8 mouse cellular contexts compared by ENCODE assay signal in genomic region chr4:120814171-120814570, GRCm38 (mm10). TPM values are rescaled to one million over a fixed set of nuclear protein-coding genes. Genes with fewer than 3 reads are reported as not detected.
DNase-seq lines count a peak whose midpoint lies in the region; ATAC-seq lines count a peak whose summit lies in the region.

No protein-coding gene starts in this region.

- peak overlapping the region; percentile 90 for H3K27ac ChIP-seq in heart, embryonic 15.5 days
- no peak overlapping the region for H3K27ac ChIP-seq in midbrain, embryonic 12.5 days (replicated peaks)

- H3K4me3 ChIP-seq in heart, embryonic 15.5 days: peak overlapping the region; percentile 60
- H3K4me3 ChIP-seq in midbrain, embryonic 12.5 days: peak overlapping the region; percentile 54

- peak overlapping the region; percentile 60 for H3K4me2 ChIP-seq in heart, embryonic 15.5 days
- H3K4me2 ChIP-seq in midbrain, embryonic 12.5 days (replicated peaks): peak overlapping the region; percentile 70

- peak overlapping the region; percentile 64 for H3K9ac ChIP-seq in heart, embryonic 15.5 days
- H3K9ac ChIP-seq in midbrain, embryonic 12.5 days (replicated peaks): peak overlapping the region; percentile 61

- peak; percentile 35 for DNase-seq in cerebellum, postnatal 25 days
- DNase-seq in cerebellum, adult 18-20 months: no peak
- peak; percentile 12 for DNase-seq in adrenal gland, postnatal 25 days
- peak; percentile 66 to 76 for DNase-seq in kidney, postnatal 25 days
- no peak for DNase-seq in adipocyte (ENCODE audit: low spot score)

- H3K27me3 ChIP-seq in heart, embryonic 15.5 days: no peaks in the 10 kb centered on the region
- H3K27me3 ChIP-seq in midbrain, embryonic 12.5 days: no peaks in the 10 kb centered on the region

- whole genome bisulfite sequencing in heart, embryonic 15.5 days: 10% methylated on average over 4 of the region's 4 CpGs
- 42% methylated on average over 4 of the region's 4 CpGs for WGBS in midbrain, embryonic 12.5 days

- no peaks in the 10 kb centered on the region for H3K9me3 ChIP-seq in heart, embryonic 15.5 days (replicated peaks)
- H3K9me3 ChIP-seq in midbrain, embryonic 12.5 days: no peaks in the 10 kb centered on the region

- no peaks in the 10 kb centered on the region for H3K36me3 ChIP-seq in heart, embryonic 15.5 days
- no peaks in the 10 kb centered on the region for H3K36me3 ChIP-seq in midbrain, embryonic 12.5 days

- peaks cover 45% of the 10 kb centered on the region for H3K4me1 ChIP-seq in heart, embryonic 15.5 days (replicated peaks)
- peaks cover 36% of the 10 kb centered on the region for H3K4me1 ChIP-seq in midbrain, embryonic 12.5 days

- ATAC-seq in heart, embryonic 15.5 days (replicated peaks; ENCODE audit: insufficient number of reproducible peaks, insufficient read depth, low FRiP score, low read depth): no peak
- no peak for ATAC-seq in midbrain, embryonic 12.5 days (ENCODE audit: low FRiP score, low read depth)
- ATAC-seq in monocyte, adult 5-6 weeks (replicated peaks; ENCODE audit: insufficient number of reproducible peaks, low FRiP score, low TSS enrichment, poor library complexity, severe bottlenecking): no peak

RNA-seq across cellular contexts. Expression of gene Nfyc, which starts 17.2 kb away (rescaled TPM):
- 62.8 and 68.9 TPM in 2 replicates for total RNA-seq in adrenal gland, postnatal 25 days (2021)
- 87.5 and 97.3 TPM in 2 replicates for polyA plus RNA-seq in heart, embryonic 15.5 days (2015; fragmentation: Nextera tagmentation; extraction: Ambion mirVana)
- polyA plus RNA-seq in midbrain, embryonic 12.5 days (2016; fragmentation: Nextera tagmentation; extraction: Ambion mirVana): 100 and 108 TPM in 2 replicates
- 46.7 to 97.0 TPM (median 77.6 TPM) in 3 replicates for total RNA-seq in monocyte, adult 5-6 weeks (2017)

RNA-seq across cellular contexts. Expression of gene Rims3, which starts 40.4 kb away (rescaled TPM):
- 6.4 and 11.1 TPM in 2 replicates for total RNA-seq in adrenal gland, postnatal 25 days (2021)
- polyA plus RNA-seq in heart, embryonic 15.5 days (2015; fragmentation: Nextera tagmentation; extraction: Ambion mirVana): 0.25 and 0.62 TPM in 2 replicates
- polyA plus RNA-seq in midbrain, embryonic 12.5 days (2016; fragmentation: Nextera tagmentation; extraction: Ambion mirVana): 6.9 and 9.1 TPM in 2 replicates
- total RNA-seq in monocyte, adult 5-6 weeks (2017): 1.7 to 2.9 TPM (median 1.7 TPM) in 3 replicates

Comparison
In these comparisons a context has a peak if more than half of its experiments do, and no peak if none do; other contexts are left out.
1. DNase-seq: peak in cerebellum, postnatal 25 days (2 of 2), adrenal gland, postnatal 25 days (single experiment) and kidney, postnatal 25 days (2 of 2); none in cerebellum, adult 18-20 months (0 of 2) and adipocyte (single experiment).